Mouse (Mus musculus) yolk sac, embryonic 10.5 days (tissue): ENCODE data around the gene D11Wsu47e.
A peak's percentile ranks its signal among the peaks of the same experiment; 100 is the strongest.

Experiments
- DNase-seq: peaks from one replicate; pipeline ENCODE4 v3.0.0-alpha.2; 2017; ENCODE audit warnings: low spot score

The D11Wsu47e gene

GRCm38 (mm10) chr11:113666648-113667047 is 17.6 kb upstream of the D11Wsu47e start:
- DNase-seq: peak; percentile 49

- DNase-seq: peak; percentile 71
Measured at GRCm38 (mm10) chr11:113667122-113667521, 17.1 kb upstream of the D11Wsu47e start.

GRCm38 (mm10) chr11:113667704-113668103 is 16.5 kb upstream of the D11Wsu47e start:
- peak; percentile 31 for DNase-seq

GRCm38 (mm10) chr11:113668857-113669256 is 15.4 kb upstream of the D11Wsu47e start:
- DNase-seq: no peak

- DNase-seq: no peak
Measured at GRCm38 (mm10) chr11:113669711-113670110, 14.5 kb upstream of the D11Wsu47e start.

GRCm38 (mm10) chr11:113673614-113674013 is 10.6 kb upstream of the D11Wsu47e start:
- DNase-seq: no peak

- no peak for DNase-seq
Measured at GRCm38 (mm10) chr11:113674595-113674994, 9.6 kb upstream of the D11Wsu47e start.

GRCm38 (mm10) chr11:113676847-113677246 is 7.4 kb upstream of the D11Wsu47e start:
- DNase-seq: no peak

- no peak for DNase-seq
Measured at GRCm38 (mm10) chr11:113677378-113677777, 6.8 kb upstream of the D11Wsu47e start.

- DNase-seq: no peak
Measured at GRCm38 (mm10) chr11:113678373-113678772, 5.8 kb upstream of the D11Wsu47e start.

GRCm38 (mm10) chr11:113680954-113681353 is 3.3 kb upstream of the D11Wsu47e start:
- no peak for DNase-seq

GRCm38 (mm10) chr11:113681979-113682378 is 2.2 kb upstream of the D11Wsu47e start:
- DNase-seq: no peak

GRCm38 (mm10) chr11:113682897-113683626 is 1.1 kb upstream of the D11Wsu47e start:
- DNase-seq: peak; percentile 80

- no peak for DNase-seq
Measured at GRCm38 (mm10) chr11:113683627-113683956, 620 bp upstream of the D11Wsu47e start.

GRCm38 (mm10) chr11:113684707-113685426 is 655 bp downstream of the D11Wsu47e start:
- DNase-seq: no peak

- no peak for DNase-seq
Measured at GRCm38 (mm10) chr11:113687031-113687430, 2.8 kb downstream of the D11Wsu47e start.

GRCm38 (mm10) chr11:113690506-113690905 is 6.3 kb downstream of the D11Wsu47e start:
- DNase-seq: no peak

- DNase-seq: no peak
Measured at GRCm38 (mm10) chr11:113691318-113691717, 7.1 kb downstream of the D11Wsu47e start.

- no peak for DNase-seq
Measured at GRCm38 (mm10) chr11:113691851-113692250, 7.6 kb downstream of the D11Wsu47e start.

GRCm38 (mm10) chr11:113697571-113697970 is 13.4 kb downstream of the D11Wsu47e start:
- no peak for DNase-seq

GRCm38 (mm10) chr11:113698013-113698545 is 13.9 kb downstream of the D11Wsu47e start:
- peak; percentile 38 for DNase-seq

- no peak for DNase-seq
Measured at GRCm38 (mm10) chr11:113699643-113700042, 15.4 kb downstream of the D11Wsu47e start.

GRCm38 (mm10) chr11:113703758-113704157 is 19.5 kb downstream of the D11Wsu47e start:
- peak; percentile 63 for DNase-seq
